Mouse (Mus musculus) telencephalon, adult 2 months (tissue): ENCODE results near the gene Hist1h2bj.

ENCODE experiments used
- DNase-seq: peaks from one replicate; pipeline ENCODE4 v3.0.0-alpha.2; 2011; ENCODE audit warnings: low read depth, low spot score

The Hist1h2bj gene

DNA sequence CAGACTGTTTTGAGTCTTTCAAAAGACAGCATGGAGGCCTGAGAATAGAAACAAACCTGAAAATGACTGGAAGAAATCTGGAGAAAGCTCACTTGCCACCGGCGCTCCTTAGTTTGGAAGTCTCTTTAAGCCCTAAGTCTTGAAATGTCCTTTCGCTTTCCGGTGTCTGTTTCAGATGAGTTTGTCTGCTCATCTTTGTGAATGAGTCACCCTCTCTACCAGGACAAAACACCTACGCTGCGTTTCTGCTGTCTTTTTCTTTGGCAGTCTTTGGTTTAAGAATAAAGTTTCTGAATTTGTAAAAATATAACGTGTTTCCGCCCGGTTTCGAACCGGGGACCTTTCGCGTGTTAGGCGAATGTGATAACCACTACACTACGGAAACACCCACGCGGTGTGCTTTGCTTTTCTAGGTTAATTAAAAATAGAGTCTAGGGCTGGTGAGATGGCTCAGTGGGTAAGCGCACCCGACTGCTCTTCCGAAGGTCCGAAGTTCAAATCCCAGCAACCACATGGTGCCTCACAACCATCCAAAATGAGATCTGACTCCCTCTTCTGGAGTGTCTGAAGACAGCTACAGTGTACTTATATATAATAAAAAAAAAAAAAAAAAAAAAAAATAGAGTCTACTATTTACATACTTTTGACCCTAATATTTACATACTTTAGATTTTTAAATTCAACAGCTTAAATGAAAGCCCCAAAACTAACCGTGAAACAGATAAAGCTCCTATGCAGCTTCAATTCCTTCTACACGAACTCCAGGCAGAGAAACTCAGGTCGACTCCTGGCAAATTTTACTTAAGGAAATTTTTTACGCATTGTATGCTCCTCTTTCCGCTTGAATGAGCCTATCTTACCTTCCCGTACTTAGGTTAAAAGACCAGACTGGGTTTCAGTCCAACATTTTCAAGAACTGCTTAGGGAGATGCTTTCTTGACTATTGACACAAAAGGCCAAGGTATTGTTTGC is 27.2 kb upstream of the Hist1h2bj start:
- DNase-seq = no peak

GRCm38 (mm10) chr13:22019934-22020835 is 22.8 kb upstream of the Hist1h2bj start:
- DNase-seq = no peak

DNA sequence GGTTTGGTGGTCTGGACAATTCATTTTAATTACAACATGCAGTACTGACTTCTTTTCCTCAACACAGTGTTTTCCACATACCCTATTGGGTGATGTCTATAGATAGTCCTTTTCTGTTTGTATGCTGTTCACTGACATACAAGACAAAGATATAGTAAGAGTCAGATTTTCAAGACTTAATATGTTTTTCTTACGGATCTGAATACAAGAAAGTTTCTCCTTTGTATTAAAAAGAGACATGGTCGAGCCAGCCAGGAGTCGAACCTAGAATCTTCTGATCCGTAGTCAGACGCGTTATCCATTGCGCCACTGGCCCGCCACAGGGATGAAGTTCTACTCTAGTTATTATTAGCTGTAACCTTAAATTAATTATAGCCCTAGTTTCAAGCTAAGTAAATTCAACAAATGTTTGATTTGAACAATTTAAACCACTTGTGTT is 22.1 kb upstream of the Hist1h2bj start:
- DNase-seq = no peak

DNA sequence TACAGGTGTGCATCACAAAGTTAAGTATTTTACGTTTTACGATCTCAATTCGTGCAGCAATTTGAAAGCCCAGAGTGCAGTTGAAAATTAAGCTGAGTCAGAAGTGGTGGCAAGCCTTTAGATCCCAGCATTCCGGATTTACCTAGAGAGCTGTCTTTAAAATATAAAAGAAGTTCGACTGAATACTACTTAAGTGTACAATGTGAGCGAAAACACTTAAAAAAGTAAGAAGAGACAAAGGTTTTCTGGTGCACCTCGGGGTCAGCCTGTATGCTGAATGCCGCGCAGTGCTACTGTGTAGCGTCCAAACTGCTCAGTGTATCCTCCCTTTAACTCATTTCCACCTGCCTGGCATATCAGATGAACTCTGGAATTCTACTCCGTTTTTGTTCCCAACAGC is 21.4 kb upstream of the Hist1h2bj start:
- no peak for DNase-seq

GRCm38 (mm10) chr13:22022241-22022640 is 20.8 kb upstream of the Hist1h2bj start:
- no peak for DNase-seq

- no peak for DNase-seq
Observed at GRCm38 (mm10) chr13:22026058-22027031, 16.7 kb upstream of the Hist1h2bj start.

GRCm38 (mm10) chr13:22028673-22029460 is 14.1 kb upstream of the Hist1h2bj start:
- no peak for DNase-seq

DNA sequence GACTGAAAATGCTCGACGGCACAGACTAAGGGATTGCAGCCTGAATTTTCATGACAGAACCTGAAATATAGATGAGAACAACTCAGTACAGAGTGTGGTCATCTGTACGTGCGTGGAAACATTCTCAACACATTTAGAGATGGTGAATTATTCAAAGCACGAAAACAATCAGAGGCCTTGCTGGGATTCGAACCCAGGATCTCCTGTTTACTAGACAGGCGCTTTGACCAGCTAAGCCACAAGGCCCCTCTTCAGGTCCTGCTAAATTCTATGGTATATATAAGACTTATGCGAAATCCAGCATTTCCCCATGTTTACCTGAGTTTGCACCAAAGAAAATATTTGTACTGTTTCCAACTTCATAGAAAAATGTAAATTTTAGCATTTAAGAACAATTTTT is 13.1 kb upstream of the Hist1h2bj start:
- DNase-seq = no peak

GRCm38 (mm10) chr13:22030493-22030892 is 12.5 kb upstream of the Hist1h2bj start:
- no peak for DNase-seq

DNA sequence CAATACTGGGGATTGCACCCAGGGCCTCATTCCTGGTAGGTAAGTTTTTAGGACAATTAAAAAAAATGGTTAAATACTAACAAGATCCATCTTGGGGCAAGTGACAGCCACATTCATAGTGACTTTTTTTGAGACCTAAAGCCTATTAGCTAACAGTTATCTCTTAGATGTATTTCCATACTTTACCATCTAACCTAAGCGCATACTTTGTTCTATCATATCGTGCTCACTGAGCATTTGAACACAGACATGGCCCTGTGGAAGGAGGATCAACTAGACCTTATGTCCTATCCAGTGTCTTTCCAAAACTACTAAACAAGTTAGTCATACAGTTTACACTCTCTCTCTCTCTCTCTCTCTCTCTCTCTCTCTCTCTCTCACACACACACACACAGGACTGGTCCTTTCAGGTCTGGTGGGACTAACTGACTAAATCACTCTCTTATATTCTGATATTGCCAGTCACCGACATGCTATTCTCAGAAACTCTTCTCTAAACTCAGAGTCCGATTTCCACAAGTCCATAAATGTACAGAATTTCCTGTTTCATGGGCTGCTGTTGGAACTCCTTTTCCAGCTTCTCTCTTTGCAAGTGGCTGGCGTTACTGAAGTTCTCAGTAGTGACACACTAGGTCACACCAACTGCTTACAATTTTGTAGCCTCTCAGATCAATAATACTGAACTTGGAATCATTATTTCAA is 9.1 kb upstream of the Hist1h2bj start:
- DNase-seq = no peak

- no peak for DNase-seq
Observed at GRCm38 (mm10) chr13:22034443-22035266, 8.4 kb upstream of the Hist1h2bj start.

- DNase-seq = peak; percentile 96
Observed at GRCm38 (mm10) chr13:22035267-22036148, 7.5 kb upstream of the Hist1h2bj start, which contains the start of the genes Hist1h2ah and Hist1h2bk. Hist1h2ah (minus strand) TSS chr13:22035568. Hist1h2bk (plus strand) TSS chr13:22035870.

DNA sequence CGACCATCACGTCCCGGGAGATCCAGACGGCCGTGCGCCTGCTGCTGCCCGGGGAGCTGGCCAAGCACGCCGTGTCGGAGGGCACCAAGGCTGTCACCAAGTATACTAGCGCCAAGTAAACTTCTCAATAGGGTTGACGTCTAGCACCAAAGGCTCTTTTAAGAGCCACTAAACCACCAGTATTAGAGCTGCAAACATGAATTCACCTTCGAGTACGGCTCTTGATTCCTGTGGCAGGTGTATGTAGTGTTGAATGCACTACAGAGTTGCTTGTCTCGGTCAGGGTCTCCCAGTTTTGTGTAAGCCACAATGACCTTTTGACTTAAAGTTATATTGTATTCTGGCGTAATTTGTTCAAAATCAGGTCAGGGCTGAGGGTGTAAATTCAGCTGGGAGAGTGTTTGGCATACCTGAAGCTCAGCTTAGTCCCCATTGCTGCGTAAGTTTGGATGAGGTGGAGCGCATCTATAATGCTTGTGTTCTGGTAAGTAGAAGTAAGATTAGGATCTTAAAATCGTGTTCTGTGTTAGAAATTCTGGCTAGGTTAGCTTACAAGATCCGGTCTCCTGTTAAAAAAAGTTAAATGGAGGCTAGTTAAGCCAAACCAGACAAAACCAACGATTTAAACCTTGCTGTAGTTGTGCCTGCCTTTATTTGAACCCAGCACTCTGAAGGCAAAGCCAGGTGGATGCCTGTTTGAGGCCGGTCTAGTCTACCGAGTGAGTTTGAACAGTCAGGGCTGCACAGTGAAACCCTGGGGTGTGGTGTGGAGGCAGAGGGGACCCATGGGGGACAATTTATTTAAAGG is 6.7 kb upstream of the Hist1h2bj start:
- no peak for DNase-seq

DNA sequence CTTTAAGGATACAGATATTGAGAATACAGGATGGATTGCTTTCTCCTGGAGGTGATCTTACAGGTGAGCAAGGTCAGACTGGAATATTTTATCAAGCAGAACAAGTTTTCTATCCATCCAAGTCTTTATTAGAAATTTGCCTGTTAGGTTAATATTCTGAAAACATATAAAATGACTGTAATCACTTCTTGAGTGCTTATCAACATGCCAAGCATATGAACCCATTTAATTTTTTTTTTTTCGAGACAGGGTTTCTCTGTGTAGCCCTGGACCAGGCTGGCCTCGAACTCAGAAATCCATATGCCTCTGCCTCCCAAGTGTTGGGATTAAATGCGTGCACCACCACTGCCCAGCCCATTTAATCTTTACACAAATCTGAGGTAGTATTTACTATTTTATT is 6.0 kb upstream of the Hist1h2bj start:
- no peak for DNase-seq

DNA sequence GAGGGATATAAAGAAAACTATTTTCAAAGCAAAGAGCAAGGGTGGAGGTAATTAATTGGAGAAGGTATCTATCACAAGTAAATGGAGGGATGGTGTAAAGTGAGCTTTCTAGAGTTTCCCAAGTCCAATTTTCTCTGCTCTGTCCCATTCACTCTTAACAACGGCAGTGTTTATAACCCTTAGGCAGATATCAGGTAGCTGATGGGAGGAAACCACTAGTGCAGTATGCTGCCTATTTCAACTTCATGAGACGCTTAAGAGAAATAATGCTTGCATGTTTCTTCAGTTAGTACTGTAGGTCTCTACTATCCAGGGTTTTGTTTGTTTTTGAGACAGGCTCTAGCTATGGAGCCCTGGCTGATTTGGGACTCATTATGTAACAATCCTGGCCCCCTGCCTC is 5.6 kb upstream of the Hist1h2bj start:
- DNase-seq = no peak

DNA sequence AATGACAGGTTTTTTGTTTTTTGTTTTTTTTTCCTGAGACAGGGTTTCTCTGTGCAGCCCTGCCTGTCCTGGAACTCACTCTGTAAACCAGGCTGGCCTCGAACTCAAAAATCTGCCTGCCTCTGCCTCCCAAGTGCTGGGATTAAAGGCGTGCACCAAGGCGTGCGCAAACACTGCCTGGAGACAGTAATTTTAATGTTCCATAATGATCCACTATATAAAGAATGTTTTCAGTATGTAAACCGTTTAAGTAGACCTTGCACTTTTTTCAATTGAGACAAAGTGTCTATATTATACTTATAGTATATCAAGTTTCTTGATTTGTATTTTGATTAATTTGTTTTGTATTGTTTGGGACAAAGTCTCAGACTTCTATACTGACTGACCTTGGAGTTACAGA is 3.6 kb upstream of the Hist1h2bj start:
- DNase-seq = no peak

DNA sequence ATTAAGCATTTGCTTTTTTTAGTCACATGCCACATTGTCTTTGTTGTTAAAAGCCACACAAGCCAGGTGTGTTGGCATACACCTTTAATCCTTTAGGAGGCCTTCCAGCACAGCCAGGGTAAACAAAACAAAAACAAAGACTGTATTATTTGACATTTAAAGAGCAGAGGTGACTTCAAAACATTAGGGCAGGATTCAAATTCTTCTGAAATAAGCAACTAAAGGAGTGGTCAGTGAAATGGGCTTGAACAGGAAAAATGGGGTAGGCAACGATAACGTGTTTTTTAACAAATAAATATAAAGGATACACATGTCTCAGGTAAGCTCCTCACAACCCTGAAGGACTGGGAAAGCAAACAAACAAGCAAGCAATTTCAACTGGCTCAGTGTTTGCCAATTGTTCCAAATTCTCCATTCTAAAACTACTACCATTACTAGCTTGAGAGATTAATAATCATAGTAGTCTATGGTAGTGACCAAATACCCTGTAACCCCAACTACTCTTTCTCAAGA is 3.0 kb upstream of the Hist1h2bj start:
- no peak for DNase-seq
